Mouse (Mus musculus): ENCODE data around the gene Mospd3. TPM values are rescaled to one million over a fixed set of nuclear protein-coding genes. Genes with fewer than 3 reads are reported as not detected.

Mospd3 gene
- polyA plus RNA-seq, 1 experiment: 103 TPM

GRCm38 (mm10) chr5:137549840-137550239 is 51.0 kb downstream of the Mospd3 start:
- TF ChIP-seq CTCF (IDR thresholded peaks at IDR 0.05; ENCODE audit: insufficient read depth, low read length) (no peak), POLR2A (IDR thresholded peaks at IDR 0.05; ENCODE audit: borderline replicate concordance, extremely low read depth, low read depth, low read length) (no peak)
- no peaks in the 10 kb centered on the region for H3K4me1 ChIP-seq (ENCODE audit: control insufficient read depth, insufficient read depth, low read length)
- H3K4me3 ChIP-seq (replicated peaks; ENCODE audit: extremely low read depth, low read depth, low read length): no peak overlapping the region
- WGBS: 64% methylated on average over 2 of the region's 2 CpGs
- DNase-seq: no peak

Other genes with a start within 250 kb of the Mospd3 start
- gene Zan, start 124.0 kb downstream of the Mospd3 start, polyA plus RNA-seq (2012; rRNA removed): 0.45 and 0.83 TPM in 2 replicates
- gene Pop7, start 98.5 kb downstream of the Mospd3 start, polyA plus RNA-seq (2012; rRNA removed): 28.4 and 32.4 TPM in 2 replicates
- 37.0 and 45.3 TPM in 2 replicates for gene Gigyf1, start 82.5 kb downstream of the Mospd3 start, polyA plus RNA-seq (2012; rRNA removed)
- gene Epo, start 67.8 kb downstream of the Mospd3 start, polyA plus RNA-seq (2012; rRNA removed): not detected in 2 replicates
- gene Gnb2, start 67.5 kb downstream of the Mospd3 start, polyA plus RNA-seq (2012; rRNA removed): 1,063 and 1,258 TPM in 2 replicates
- 0.07 TPM in 1 of 2 replicates, not detected in the other for gene Actl6b, start 47.5 kb downstream of the Mospd3 start, polyA plus RNA-seq (2012; rRNA removed)
- 0.54 and 0.69 TPM in 2 replicates for gene Tfr2, start 31.2 kb downstream of the Mospd3 start, polyA plus RNA-seq (2012; rRNA removed)
- 280 and 290 TPM in 2 replicates for gene Pcolce, start 12.7 kb upstream of the Mospd3 start, polyA plus RNA-seq (2012; rRNA removed)
- gene Fbxo24, start 27.9 kb upstream of the Mospd3 start, polyA plus RNA-seq (2012; rRNA removed): 0.89 and 1.0 TPM in 2 replicates
- gene Lrch4, start 28.1 kb upstream of the Mospd3 start, polyA plus RNA-seq (2012; rRNA removed): 79.4 and 105 TPM in 2 replicates
- 63.8 and 65.2 TPM in 2 replicates for gene Gm20605, start 28.1 kb upstream of the Mospd3 start, polyA plus RNA-seq (2012; rRNA removed)
- 150 and 162 TPM in 2 replicates for gene Sap25, start 40.3 kb upstream of the Mospd3 start, polyA plus RNA-seq (2012; rRNA removed)
- 3.6 and 4.4 TPM in 2 replicates for gene Irs3, start 44.7 kb upstream of the Mospd3 start, polyA plus RNA-seq (2012; rRNA removed)
- 22.4 and 24.3 TPM in 2 replicates for gene Agfg2, start 83.7 kb upstream of the Mospd3 start, polyA plus RNA-seq (2012; rRNA removed)
- gene Nyap1, start 140.5 kb upstream of the Mospd3 start, polyA plus RNA-seq (2012; rRNA removed): 2.3 and 2.4 TPM in 2 replicates
- 103 and 110 TPM in 2 replicates for gene Tsc22d4, start 144.7 kb upstream of the Mospd3 start, polyA plus RNA-seq (2012; rRNA removed)
- 32.7 and 46.7 TPM in 2 replicates for gene Ppp1r35, start 177.8 kb upstream of the Mospd3 start, polyA plus RNA-seq (2012; rRNA removed)
- 43.3 and 44.2 TPM in 2 replicates for gene Mepce, start 186.6 kb upstream of the Mospd3 start, polyA plus RNA-seq (2012; rRNA removed)
- gene Zcwpw1, start 186.7 kb upstream of the Mospd3 start, polyA plus RNA-seq (2012; rRNA removed): 0.49 and 0.60 TPM in 2 replicates
- 24.7 and 27.9 TPM in 2 replicates for gene Pilra, start 235.2 kb upstream of the Mospd3 start, polyA plus RNA-seq (2012; rRNA removed)